In genomic region chr1:131062821-131063220, GRCm38 (mm10) we compare ENCODE assay signal across 11 mouse cellular contexts. TPM values are rescaled to one million over a fixed set of nuclear protein-coding genes. Genes with fewer than 3 reads are reported as not detected.
DNase-seq lines count a peak whose midpoint lies in the region; ATAC-seq and TF ChIP-seq lines count a peak whose summit lies in the region.
"Had no signal": no experiment of that assay in that cellular context is flagged by ENCODE, and none has a peak within 500 bp of the region (broad histone marks: within the 10 kb centered on the region; RNA-seq: fewer than 3 reads in every experiment).

No protein-coding gene starts in this region.

- intact Hi-C loops in gastrocnemius, adult 2 months (cut with DNase I) = loop anchor here (5.0 to 10.0 kb wide), 2 partner anchors 34 to 348 kb away; partner anchors contain the start of genes Gm29427, Mapkapk2 and Yod1

- H3K36me3 ChIP-seq in forebrain, embryonic 15.5 days = 0 out of 2 replicates have a peak, but pooled peaks cover under 1% of the 10 kb centered on the region
- no peaks in the 10 kb centered on the region; the same call in 1 of the 2 replicates for H3K36me3 ChIP-seq in hindbrain, embryonic 16.5 days (ENCODE audit: control insufficient read depth, insufficient read depth, low read length)
- H3K36me3 ChIP-seq in midbrain, postnatal 0 days (ENCODE audit: insufficient read depth, low read length) = peaks cover under 1% of the 10 kb centered on the region; the same call in 1 of the 2 replicates

- TF ChIP-seq CTCF in gastrocnemius, adult 2 months (IDR thresholded peaks at IDR 0.05) = no peak
- TF ChIP-seq CTCF in midbrain, postnatal 0 days (IDR thresholded peaks at IDR 0.05) = no peak

- H3K27me3 ChIP-seq in forebrain, embryonic 15.5 days = no peaks in the 10 kb centered on the region
- no peaks in the 10 kb centered on the region for H3K27me3 ChIP-seq in hindbrain, embryonic 16.5 days (replicated peaks; ENCODE audit: control insufficient read depth, insufficient read depth, low read length)
- no peaks in the 10 kb centered on the region for H3K27me3 ChIP-seq in midbrain, postnatal 0 days (ENCODE audit: insufficient read depth, low read length)
- H3K27me3 ChIP-seq: liver, embryonic 15.5 days had no signal

- no peaks in the 10 kb centered on the region for H3K9me3 ChIP-seq in forebrain, embryonic 15.5 days
- no peaks in the 10 kb centered on the region for H3K9me3 ChIP-seq in hindbrain, embryonic 16.5 days (ENCODE audit: control insufficient read depth, low read length)
- no peaks in the 10 kb centered on the region for H3K9me3 ChIP-seq in midbrain, postnatal 0 days (ENCODE audit: low read length)
- H3K9me3 ChIP-seq: liver, embryonic 15.5 days had no signal

- ATAC-seq in forebrain, embryonic 15.5 days (replicated peaks) = no peak
- ATAC-seq in hindbrain, embryonic 16.5 days = 0 out of 2 replicates have a peak, but pooled peaks have one; percentile 16
- ATAC-seq in midbrain, postnatal 0 days (ENCODE audit: low FRiP score) = peak; percentile 28; the same call in 1 of the 2 replicates

- no peak overlapping the region for H3K4me3 ChIP-seq in forebrain, embryonic 15.5 days
- H3K4me3 ChIP-seq in gastrocnemius, adult 2 months = no peak overlapping the region
- no peak overlapping the region for H3K4me3 ChIP-seq in hindbrain, embryonic 16.5 days (ENCODE audit: low read length)
- no peak overlapping the region for H3K4me3 ChIP-seq in midbrain, postnatal 0 days (ENCODE audit: low read depth, low read length)
- H3K4me3 ChIP-seq: liver, embryonic 15.5 days had no signal

- DNase-seq in gastrocnemius, adult 2 months = peak; percentile 85
- no peak for DNase-seq in midbrain, postnatal 0 days (ENCODE audit: low spot score)
- DNase-seq in retina, postnatal 1 day = no peak
- DNase-seq in adrenal gland, adult 2 months = no peak
- DNase-seq in spleen, postnatal 36 days (ENCODE audit: low spot score in 2 of 2) = no peak
- DNase-seq: thymus, adult 18-20 months had no signal

- H3K4me1 ChIP-seq in forebrain, embryonic 15.5 days = peaks cover 19% of the 10 kb centered on the region
- peaks cover 24% of the 10 kb centered on the region for H3K4me1 ChIP-seq in hindbrain, embryonic 16.5 days (ENCODE audit: control insufficient read depth, insufficient read depth, low read depth, low read length)
- peaks cover 4% of the 10 kb centered on the region; the same call in 1 of the 2 replicates for H3K4me1 ChIP-seq in midbrain, postnatal 0 days (ENCODE audit: insufficient read depth, low read length)

- H3K27ac ChIP-seq in forebrain, embryonic 15.5 days (replicated peaks) = 0 out of 2 replicates have a peak overlapping the region, but pooled peaks have one; percentile 10
- peak overlapping the region; percentile 85 for H3K27ac ChIP-seq in gastrocnemius, adult 2 months
- no peak overlapping the region for H3K27ac ChIP-seq in hindbrain, embryonic 16.5 days (ENCODE audit: low read depth, low read length)
- no peak overlapping the region for H3K27ac ChIP-seq in midbrain, postnatal 0 days (ENCODE audit: low read depth, low read length)
- H3K27ac ChIP-seq: liver, embryonic 15.5 days had no signal

- no peak overlapping the region for H3K4me2 ChIP-seq in forebrain, embryonic 15.5 days (replicated peaks)
- H3K4me2 ChIP-seq in hindbrain, embryonic 16.5 days (ENCODE audit: low read length) = no peak overlapping the region
- H3K4me2 ChIP-seq in midbrain, postnatal 0 days (ENCODE audit: low read depth, low read length, poor library complexity, severe bottlenecking) = no peak overlapping the region
- H3K4me2 ChIP-seq: liver, embryonic 15.5 days had no signal

- H3K9ac ChIP-seq in forebrain, embryonic 15.5 days (replicated peaks) = no peak overlapping the region
- H3K9ac ChIP-seq in hindbrain, embryonic 16.5 days (ENCODE audit: low read depth, low read length) = no peak overlapping the region
- no peak overlapping the region for H3K9ac ChIP-seq in midbrain, postnatal 0 days (replicated peaks; ENCODE audit: low read length, poor library complexity, severe bottlenecking)
- H3K9ac ChIP-seq: liver, embryonic 15.5 days had no signal

- 66% methylated on average over 6 of the region's 6 CpGs for WGBS in forebrain, embryonic 15.5 days
- WGBS in hindbrain, embryonic 16.5 days = 52% methylated on average over 6 of the region's 6 CpGs
- WGBS in midbrain, postnatal 0 days = 64% methylated on average over 6 of the region's 6 CpGs

RNA-seq across cellular contexts. Expression of gene Mapkapk2, which starts 34.8 kb away (rescaled TPM):
- polyA plus RNA-seq in forebrain, embryonic 15.5 days (2015; fragmentation: Nextera tagmentation; extraction: Ambion mirVana) = 23.8 and 26.9 TPM in 2 replicates
- total RNA-seq in gastrocnemius, adult 2 months (2021) = 100 to 1,000 TPM; 203 to 251 TPM
- polyA plus RNA-seq in hindbrain, embryonic 16.5 days (2015; fragmentation: Nextera tagmentation; extraction: Ambion mirVana) = 9.1 and 15.7 TPM in 2 replicates
- 44.2 and 48.1 TPM in 2 replicates for total RNA-seq in midbrain, postnatal 0 days (2014; rRNA removed)
- polyA plus RNA-seq in midbrain, postnatal 0 days (2015; fragmentation: Nextera tagmentation; extraction: Ambion mirVana) = 13.7 and 13.8 TPM in 2 replicates
- total RNA-seq in adrenal gland, adult 2 months (2021) = 100 to 1,000 TPM; 161 to 176 TPM
- polyA plus RNA-seq in adrenal gland, adult 2 months (2012; rRNA removed) = 130 and 132 TPM in 2 replicates

RNA-seq across cellular contexts. Expression of gene Il10, which starts 43.2 kb away (rescaled TPM):
- not detected in 2 replicates for polyA plus RNA-seq in forebrain, embryonic 15.5 days (2015; fragmentation: Nextera tagmentation; extraction: Ambion mirVana)
- total RNA-seq in gastrocnemius, adult 2 months (2021) = not detected
- polyA plus RNA-seq in hindbrain, embryonic 16.5 days (2015; fragmentation: Nextera tagmentation; extraction: Ambion mirVana) = 0.16 TPM in 1 of 2 replicates, not detected in the other
- not detected in 2 replicates for total RNA-seq in midbrain, postnatal 0 days (2014; rRNA removed)
- polyA plus RNA-seq in midbrain, postnatal 0 days (2015; fragmentation: Nextera tagmentation; extraction: Ambion mirVana) = not detected in 2 replicates
- not detected for total RNA-seq in adrenal gland, adult 2 months (2021)
- polyA plus RNA-seq in adrenal gland, adult 2 months (2012; rRNA removed) = not detected in 2 replicates
- polyA plus RNA-seq: kidney, embryonic 14.5 days; liver, embryonic 15.5 days; neural tube, embryonic 14.5 days had no signal

Comparison
In these comparisons a context has a peak if more than half of its experiments do, and no peak if none do; other contexts are left out.
1. H3K27ac ChIP-seq: peak in forebrain, embryonic 15.5 days (single experiment) and gastrocnemius, adult 2 months (single experiment); none in hindbrain, embryonic 16.5 days (single experiment) and midbrain, postnatal 0 days (single experiment).